Mouse (Mus musculus) kidney, postnatal 14 days (tissue): ENCODE results near the gene Sde2.
"Not testable (repeated sequence)": the region's sequence is repeated elsewhere in the genome, so short reads cannot be mapped to it uniquely, and the experiment has no call there.

ENCODE experiments used
- DNase-seq: peaks from one replicate; pipeline ENCODE4 v3.0.0; 2022; ENCODE audit warnings: mixed read lengths

Gene Sde2

GRCm38 (mm10) chr1:180889172-180889571, 38.2 kb downstream of the Sde2 start:
- no peak for DNase-seq

- no peak for DNase-seq
These were observed 38.9 kb downstream of the Sde2 start for GRCm38 (mm10) chr1:180889841-180890240.

GRCm38 (mm10) chr1:180892808-180893207, 41.9 kb downstream of the Sde2 start, which contains the start of gene Lefty2:
Gene Lefty2 (plus strand): TSS chr1:180893108.
- DNase-seq: no peak

- not testable (repeated sequence) for DNase-seq
These were observed 43.4 kb downstream of the Sde2 start for GRCm38 (mm10) chr1:180894088-180894987.

- DNase-seq: peak; percentile 68
These were observed 50.2 kb downstream of the Sde2 start for GRCm38 (mm10) chr1:180901107-180901506.

GRCm38 (mm10) chr1:180902915-180903314, 52.0 kb downstream of the Sde2 start:
- no peak for DNase-seq

- no peak for DNase-seq
These were observed 52.7 kb downstream of the Sde2 start for GRCm38 (mm10) chr1:180903666-180904038.

- peak; percentile 96 for DNase-seq
These were observed 53.3 kb downstream of the Sde2 start, which contains the start of gene Pycr2 for GRCm38 (mm10) chr1:180904039-180904814. Gene Pycr2 (plus strand): TSS chr1:180904293.

GRCm38 (mm10) chr1:180904815-180905080, 53.8 kb downstream of the Sde2 start:
- no peak for DNase-seq

- no peak for DNase-seq
These were observed 54.4 kb downstream of the Sde2 start for GRCm38 (mm10) chr1:180905307-180905706.

GRCm38 (mm10) chr1:180905876-180906275, 54.9 kb downstream of the Sde2 start:
- DNase-seq: no peak

GRCm38 (mm10) chr1:180906461-180907147, 55.7 kb downstream of the Sde2 start:
- no peak for DNase-seq

GRCm38 (mm10) chr1:180911138-180911537, 60.2 kb downstream of the Sde2 start:
- no peak for DNase-seq

GRCm38 (mm10) chr1:180911653-180912287, 60.8 kb downstream of the Sde2 start:
- DNase-seq: no peak

GRCm38 (mm10) chr1:180912792-180913191, 61.9 kb downstream of the Sde2 start:
- no peak for DNase-seq

- DNase-seq: no peak
These were observed 62.9 kb downstream of the Sde2 start for GRCm38 (mm10) chr1:180913797-180914196.

GRCm38 (mm10) chr1:180916425-180916824, 65.5 kb downstream of the Sde2 start:
- DNase-seq: no peak

- no peak for DNase-seq
These were observed 66.1 kb downstream of the Sde2 start for GRCm38 (mm10) chr1:180917053-180917452.
